Mouse (Mus musculus): Measurements from ENCODE around the gene Hist1h3i. TPM values are rescaled to one million over a fixed set of nuclear protein-coding genes. Genes with fewer than 3 reads are reported as not detected.
"Not testable (repeated sequence)": the region's sequence is repeated elsewhere in the genome, so short reads cannot be mapped to it uniquely, and the experiment has no call there.

Gene Hist1h3i
- polyA plus RNA-seq, 1 experiment from 2014 or later = 155 TPM

GRCm38 (mm10) chr13:21781021-21781555 lies 2.1 kb downstream of the Hist1h3i start:
- WGBS = 37% methylated on average over 6 of the region's 6 CpGs
- Histone ChIP-seq H3K27ac (peak overlapping the region; percentile 97), H3K9ac (0 out of 2 replicates have a peak overlapping the region, but pooled peaks have one; percentile 16)

GRCm38 (mm10) chr13:21779767-21780731 lies 3.1 kb downstream of the Hist1h3i start, which contains the start of gene Hist1h1b:
Gene Hist1h1b (minus strand): TSS chr13:21780625.
- no peaks in the 10 kb centered on the region for H3K27me3 ChIP-seq
- peak; percentile 57; the same call in 1 of the 2 replicates for ATAC-seq (ENCODE audit: insufficient number of reproducible peaks, insufficient read depth, low FRiP score, low TSS enrichment, low read depth)
- H3K9me3 ChIP-seq = no peaks in the 10 kb centered on the region
- H3K4me2 ChIP-seq = peak within 1 kb of the TSS; percentile 96
- under 1% methylated on average over 44 of the region's 44 CpGs for WGBS
- peak within 1 kb of the TSS; percentile 97 for H3K27ac ChIP-seq
- H3K36me3 ChIP-seq = no peaks in the 10 kb centered on the region
- H3K4me3 ChIP-seq = peak within 1 kb of the TSS; percentile 68
- peaks cover 36% of the 10 kb centered on the region for H3K4me1 ChIP-seq
- peak within 1 kb of the TSS; percentile 91 for H3K9ac ChIP-seq

More at GRCm38 (mm10) chr13:21781021-21781555, 2.1 kb downstream of the Hist1h3i start:
- peaks cover 42% of the 10 kb centered on the region for H3K4me1 ChIP-seq
- H3K4me3 ChIP-seq = peak overlapping the region; percentile 68
- H3K36me3 ChIP-seq = no peaks in the 10 kb centered on the region
- no peak for ATAC-seq (ENCODE audit: insufficient number of reproducible peaks, insufficient read depth, low FRiP score, low TSS enrichment, low read depth)
- H3K27me3 ChIP-seq = no peaks in the 10 kb centered on the region
- H3K4me2 ChIP-seq = peak overlapping the region; percentile 96
- no peaks in the 10 kb centered on the region for H3K9me3 ChIP-seq

- no peaks in the 10 kb centered on the region for H3K36me3 ChIP-seq
- H3K4me3 ChIP-seq = peak overlapping the region; percentile 68
- H3K9ac ChIP-seq = peak overlapping the region; percentile 91
- H3K27ac ChIP-seq = peak overlapping the region; percentile 97
- H3K4me2 ChIP-seq = peak overlapping the region; percentile 96
- ATAC-seq (ENCODE audit: insufficient number of reproducible peaks, insufficient read depth, low FRiP score, low TSS enrichment, low read depth) = peak; percentile 87
- WGBS = 4% methylated on average over 33 of the region's 33 CpGs
- H3K9me3 ChIP-seq = no peaks in the 10 kb centered on the region
- no peaks in the 10 kb centered on the region for H3K27me3 ChIP-seq
- H3K4me1 ChIP-seq = peaks cover 32% of the 10 kb centered on the region
These were observed 4.1 kb downstream of the Hist1h3i start for GRCm38 (mm10) chr13:21778814-21779766.

- no peak for ATAC-seq (ENCODE audit: insufficient number of reproducible peaks, insufficient read depth, low FRiP score, low TSS enrichment, low read depth)
- H3K36me3 ChIP-seq = no peaks in the 10 kb centered on the region
- H3K9ac ChIP-seq = no peak overlapping the region
- no peaks in the 10 kb centered on the region for H3K27me3 ChIP-seq
- H3K4me2 ChIP-seq = peak overlapping the region; percentile 77
- 67% methylated on average over 1 of the region's 1 CpGs for WGBS
- H3K4me1 ChIP-seq = peaks cover 11% of the 10 kb centered on the region
- H3K27ac ChIP-seq = no peak overlapping the region
- no peaks in the 10 kb centered on the region for H3K9me3 ChIP-seq
- H3K4me3 ChIP-seq = no peak overlapping the region
These were observed 27.5 kb downstream of the Hist1h3i start for GRCm38 (mm10) chr13:21755707-21756106.

GRCm38 (mm10) chr13:21754294-21755001 lies 28.7 kb downstream of the Hist1h3i start:
- under 1% methylated on average over 24 of the region's 26 CpGs for WGBS
- H3K27ac ChIP-seq = peak overlapping the region; percentile 95
- H3K9ac ChIP-seq = peak overlapping the region; percentile 74
- not testable (repeated sequence) for ATAC-seq (ENCODE audit: insufficient number of reproducible peaks, insufficient read depth, low FRiP score, low TSS enrichment, low read depth); H3K36me3 ChIP-seq; H3K9me3 ChIP-seq; H3K27me3 ChIP-seq
- peaks cover 11% of the 10 kb centered on the region for H3K4me1 ChIP-seq
- H3K4me3 ChIP-seq = peak overlapping the region; percentile 49
- H3K4me2 ChIP-seq = peak overlapping the region; percentile 77

GRCm38 (mm10) chr13:21753524-21754285 lies 29.5 kb downstream of the Hist1h3i start, which contains the start of the genes Hist1h2ak and Hist1h2bn:
Gene Hist1h2ak (minus strand): TSS chr13:21753827.
Gene Hist1h2bn (plus strand): TSS chr13:21754123.
- WGBS = under 1% methylated on average over 48 of the region's 50 CpGs

GRCm38 (mm10) chr13:21753051-21753523 lies 30.1 kb downstream of the Hist1h3i start:
- 1% methylated on average over 10 of the region's 10 CpGs for WGBS
- no peaks in the 10 kb centered on the region for H3K27me3 ChIP-seq
- peak overlapping the region; percentile 80 for H3K9ac ChIP-seq
- H3K36me3 ChIP-seq = no peaks in the 10 kb centered on the region
- H3K4me1 ChIP-seq = peaks cover 13% of the 10 kb centered on the region
- peak overlapping the region; percentile 77 for H3K4me2 ChIP-seq
- H3K4me3 ChIP-seq = peak overlapping the region; percentile 49
- peak overlapping the region; percentile 95 for H3K27ac ChIP-seq
- ATAC-seq (ENCODE audit: insufficient number of reproducible peaks, insufficient read depth, low FRiP score, low TSS enrichment, low read depth) = no peak
- no peaks in the 10 kb centered on the region for H3K9me3 ChIP-seq

More at GRCm38 (mm10) chr13:21753524-21754285, 29.5 kb downstream of the Hist1h3i start, which contains the start of the genes Hist1h2ak and Hist1h2bn:
- H3K9me3 ChIP-seq, H3K27me3 ChIP-seq, H3K36me3 ChIP-seq: not testable (repeated sequence)
- Histone ChIP-seq H3K9ac (peak within 1 kb of the TSS; percentile 80), H3K27ac (peak within 1 kb of the TSS; percentile 95), H3K4me1 (peaks cover 13% of the 10 kb centered on the region), H3K4me3 (peak within 1 kb of the TSS; percentile 49), H3K4me2 (peak within 1 kb of the TSS; percentile 77)
- peak; percentile 93 for ATAC-seq (ENCODE audit: insufficient number of reproducible peaks, insufficient read depth, low FRiP score, low TSS enrichment, low read depth)

- Histone ChIP-seq H3K27ac (peak overlapping the region; percentile 95), H3K9me3 (no peaks in the 10 kb centered on the region), H3K27me3 (no peaks in the 10 kb centered on the region), H3K36me3 (no peaks in the 10 kb centered on the region), H3K4me3 (peak overlapping the region; percentile 14), H3K4me2 (peak overlapping the region; percentile 77), H3K4me1 (peaks cover 16% of the 10 kb centered on the region), H3K9ac (peak overlapping the region; percentile 55; the same call in 1 of the 2 replicates)
- no peak for ATAC-seq (ENCODE audit: insufficient number of reproducible peaks, insufficient read depth, low FRiP score, low TSS enrichment, low read depth)
- WGBS = 34% methylated on average over 3 of the region's 3 CpGs
These were observed 30.8 kb downstream of the Hist1h3i start for GRCm38 (mm10) chr13:21752356-21752755.

- H3K4me3 ChIP-seq = no peak overlapping the region
- no peak for ATAC-seq (ENCODE audit: insufficient number of reproducible peaks, insufficient read depth, low FRiP score, low TSS enrichment, low read depth)
- H3K27me3 ChIP-seq = no peaks in the 10 kb centered on the region
- 77% methylated on average over 3 of the region's 3 CpGs for WGBS
- peak overlapping the region; percentile 77; the same call in 1 of the 2 replicates for H3K4me2 ChIP-seq
- H3K9ac ChIP-seq = peak overlapping the region; percentile 55; the same call in 1 of the 2 replicates
- H3K4me1 ChIP-seq = peaks cover 18% of the 10 kb centered on the region
- H3K27ac ChIP-seq = peak overlapping the region; percentile 95
- H3K36me3 ChIP-seq = no peaks in the 10 kb centered on the region
- no peaks in the 10 kb centered on the region for H3K9me3 ChIP-seq
These were observed 31.3 kb downstream of the Hist1h3i start for GRCm38 (mm10) chr13:21751827-21752226.
